Mouse (Mus musculus): ENCODE measurements at regions not wholly inside any gene's neighbourhood (a gene's known extent, or its start where the extent isn't known, plus 50 kb on each side); places are given as distances from the start of the nearest gene placed in this dataset.

DNA sequence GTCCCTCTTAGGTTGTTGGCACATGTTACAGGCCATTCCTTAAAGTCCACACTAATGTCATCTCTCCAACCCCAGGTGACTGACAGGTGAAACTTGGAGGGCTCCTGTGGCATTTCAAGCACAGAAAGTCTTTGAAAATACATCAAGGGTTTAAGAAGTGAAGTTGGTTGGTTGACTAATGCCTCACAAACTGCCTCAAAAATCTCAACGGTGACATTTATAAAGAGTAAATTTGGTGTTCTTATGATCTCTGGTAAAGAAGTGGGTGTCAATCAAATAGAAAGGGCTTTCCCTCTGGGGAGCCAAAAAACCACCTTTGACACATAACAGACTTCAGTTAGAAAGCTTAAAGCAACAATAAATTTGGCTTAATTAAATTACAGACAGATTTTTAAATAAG is 85.2 kb upstream of the Eomes start:
- TF ChIP-seq HCFC1 (IDR thresholded peaks at IDR 0.05; ENCODE audit: borderline replicate concordance, insufficient read depth, low read length) (no peak), CHD2 (IDR thresholded peaks at IDR 0.05; ENCODE audit: low read depth, low read length) (no peak)
